Mouse (Mus musculus): ENCODE measurements around the gene Olfr294.

The Olfr294 gene

GRCm38 (mm10) chr7:86616543-86616942 lies at the start of gene Olfr294:
TSS of gene Olfr294 (minus strand) at chr7:86616643.
- DNase-seq = no peak

- no peak for DNase-seq
These were observed 32.3 kb upstream of the Olfr294 start, which contains the start of gene Olfr293 for GRCm38 (mm10) chr7:86648761-86649160. TSS of gene Olfr293 (plus strand) at chr7:86649061.

DNA sequence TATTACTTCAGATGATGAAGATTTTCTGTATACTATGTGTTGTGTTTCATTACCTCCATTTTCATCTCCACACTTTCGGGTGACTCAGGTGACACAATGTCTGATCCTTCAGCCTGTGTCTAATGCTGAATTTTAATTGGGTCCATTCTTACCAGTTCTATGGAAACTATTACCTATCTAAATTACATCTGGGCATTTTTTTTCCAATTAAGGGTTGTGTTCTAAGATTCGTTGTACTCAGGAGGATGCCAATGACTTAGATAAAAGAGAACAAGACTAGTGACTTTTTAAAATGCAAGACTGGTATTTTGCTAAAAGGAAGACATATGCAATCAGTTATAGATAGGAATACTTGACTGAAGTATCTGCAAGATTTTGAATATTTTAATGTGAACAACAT lies 32.9 kb downstream of the Olfr294 start, which contains the start of gene Olfr295:
Gene Olfr295 (plus strand): TSS at position 301 of the 400 bp plus-strand sequence.
- DNase-seq = no peak

All from lung, postnatal 36 days (tissue).